Mouse (Mus musculus): ENCODE data around the gene Dctpp1.
A peak's percentile ranks its signal among the peaks of the same experiment; 100 is the strongest.
"Not testable (repeated sequence)": the region's sequence is repeated elsewhere in the genome, so short reads cannot be mapped to it uniquely, and the experiment has no call there.

The Dctpp1 gene

GRCm38 (mm10) chr7:127270256-127270655 is 9.7 kb upstream of the Dctpp1 start:
- no peak for DNase-seq

- DNase-seq = no peak
These were observed 3.0 kb upstream of the Dctpp1 start for GRCm38 (mm10) chr7:127263526-127263925.

- DNase-seq = no peak
These were observed 1.9 kb upstream of the Dctpp1 start for GRCm38 (mm10) chr7:127262218-127262961.

GRCm38 (mm10) chr7:127259186-127259905 is 1.2 kb downstream of the Dctpp1 start:
- DNase-seq = no peak

- DNase-seq = no peak
These were observed 4.0 kb downstream of the Dctpp1 start for GRCm38 (mm10) chr7:127256518-127256917.

GRCm38 (mm10) chr7:127255965-127256364 is 4.5 kb downstream of the Dctpp1 start:
- no peak for DNase-seq

- no peak for DNase-seq
These were observed 5.5 kb downstream of the Dctpp1 start for GRCm38 (mm10) chr7:127255008-127255407.

- peak; percentile 94 for DNase-seq
These were observed 6.4 kb downstream of the Dctpp1 start for GRCm38 (mm10) chr7:127253821-127254769.

GRCm38 (mm10) chr7:127253341-127253740 is 7.2 kb downstream of the Dctpp1 start:
- DNase-seq = no peak

- no peak for DNase-seq
These were observed 8.1 kb downstream of the Dctpp1 start for GRCm38 (mm10) chr7:127252414-127252813.

- DNase-seq = not testable (repeated sequence)
These were observed 10.0 kb downstream of the Dctpp1 start for GRCm38 (mm10) chr7:127250511-127250910.

- no peak for DNase-seq
These were observed 15.6 kb downstream of the Dctpp1 start for GRCm38 (mm10) chr7:127244658-127245510.

- DNase-seq = peak; percentile 93
These were observed 16.4 kb downstream of the Dctpp1 start, which contains the start of gene Zfp771 for GRCm38 (mm10) chr7:127243870-127244657. Zfp771 (plus strand) TSS chr7:127244274.

GRCm38 (mm10) chr7:127243361-127243867 is 17.1 kb downstream of the Dctpp1 start:
- no peak for DNase-seq

GRCm38 (mm10) chr7:127234777-127235176 is 25.7 kb downstream of the Dctpp1 start:
- DNase-seq = peak; percentile 8

- DNase-seq = no peak
These were observed 26.7 kb downstream of the Dctpp1 start for GRCm38 (mm10) chr7:127233765-127234164.

- DNase-seq = no peak
These were observed 27.1 kb downstream of the Dctpp1 start for GRCm38 (mm10) chr7:127233368-127233749.

- peak; percentile 85 for DNase-seq
These were observed 27.7 kb downstream of the Dctpp1 start, which contains the start of the genes Zfp553 and Sept1 for GRCm38 (mm10) chr7:127232622-127233367. Zfp553 (plus strand) TSS chr7:127233061. Sept1 (minus strand) TSS chr7:127233130.

- DNase-seq = peak; percentile 16
These were observed 28.5 kb downstream of the Dctpp1 start for GRCm38 (mm10) chr7:127231826-127232621.

Data from cerebellum, adult 8-10 months (tissue).